Mouse (Mus musculus) embryonic facial prominence, embryonic 14.5 days (tissue): ENCODE results near the gene Enkd1. TPM values are rescaled to one million over a fixed set of nuclear protein-coding genes. Genes with fewer than 3 reads are reported as not detected.

Experiments used
- ATAC-seq: fragments of 200-750 bp; cut with Nextera tagmentation; 2 replicates; pipeline ENCODE4 v1.8.0; 2017; ENCODE audit warnings: low read depth, moderate number of reproducible peaks, moderate TSS enrichment
- DNase-seq: peaks from one replicate; pipeline ENCODE4 v3.0.0-alpha.2; 2015; ENCODE audit warnings: low spot score
- H3K27ac ChIP-seq: fragments of 300-500 bp; sonication (generic); replicated peaks from 2 replicates; pipeline ENCODE4 v1.5.1; 2014; ENCODE audit warnings: low read depth, mild to moderate bottlenecking, low read length, moderate library complexity
- H3K27me3 ChIP-seq: fragments of 300-500 bp; sonication (generic); replicated peaks from 2 replicates; pipeline ENCODE4 v1.6.1; 2014; ENCODE audit warnings: low read length; ENCODE audit not compliant: control insufficient read depth, insufficient read depth
- H3K36me3 ChIP-seq: fragments of 300-500 bp; sonication (generic); 2 replicates; pipeline ENCODE4 v1.6.1; 2014; ENCODE audit warnings: low read length, mixed read lengths; ENCODE audit not compliant: control insufficient read depth, insufficient read depth
- H3K4me1 ChIP-seq: fragments of 300-500 bp; sonication (generic); 2 replicates; pipeline ENCODE4 v1.6.1; 2014; ENCODE audit warnings: antibody characterized with exemption, low read length; ENCODE audit not compliant: control insufficient read depth, insufficient read depth
- H3K4me2 ChIP-seq: fragments of 300-500 bp; sonication (generic); 2 replicates; pipeline ENCODE4 v1.6.1; 2014; ENCODE audit warnings: low read depth, mild to moderate bottlenecking, low read length, moderate library complexity, mixed read lengths
- H3K4me3 ChIP-seq: fragments of 300-500 bp; sonication (generic); 2 replicates; pipeline ENCODE4 v1.5.1; 2014; ENCODE audit warnings: low read depth, mild to moderate bottlenecking, low read length
- H3K9ac ChIP-seq: fragments of 300-500 bp; sonication (generic); 2 replicates; pipeline ENCODE4 v1.6.1; 2014; ENCODE audit warnings: low read depth, mild to moderate bottlenecking, low read length, moderate library complexity, mixed read lengths
- H3K9me3 ChIP-seq: fragments of 300-500 bp; sonication (generic); 2 replicates; pipeline ENCODE4 v1.6.1; 2016; ENCODE audit warnings: low read length; ENCODE audit not compliant: control insufficient read depth
- WGBS: fragments of 180-500 bp; shearing (Covaris S2); extraction: QIAGEN DNeasy Blood & Tissue Kit; methylation state at CpG from one replicate; pipeline ENCODE4 v1.1.7; 2014; 5-methylcytosine and 5-hydroxymethylcytosine counted together
- polyA plus RNA-seq: library from polyadenylated mRNA; unstranded; fragments of >200 nt; fragmentation: Nextera tagmentation; extraction: Ambion mirVana; gene quantifications from 2 replicates; pipeline ENCODE4 v1.2.1, GENCODE M21; 2014

The Enkd1 gene
- polyA plus RNA-seq, 1 experiment from 2014 or later: 20.8 TPM

GRCm38 (mm10) chr8:105725726-105726125 is 17.7 kb upstream of the Enkd1 start:
- Histone ChIP-seq H3K27me3 (no peaks in the 10 kb centered on the region), H3K9ac (no peak overlapping the region), H3K9me3 (no peaks in the 10 kb centered on the region), H3K36me3 (peaks cover 33% of the 10 kb centered on the region), H3K4me2 (no peak overlapping the region), H3K27ac (no peak overlapping the region), H3K4me1 (no peaks in the 10 kb centered on the region), H3K4me3 (no peak overlapping the region)
- WGBS: 75% methylated on average over 5 of the region's 5 CpGs
- ATAC-seq (no peak), DNase-seq (no peak)

- Histone ChIP-seq H3K9ac (no peak overlapping the region), H3K27me3 (no peaks in the 10 kb centered on the region), H3K27ac (no peak overlapping the region), H3K4me1 (no peaks in the 10 kb centered on the region), H3K9me3 (no peaks in the 10 kb centered on the region), H3K4me3 (no peak overlapping the region), H3K4me2 (no peak overlapping the region), H3K36me3 (peaks cover 29% of the 10 kb centered on the region)
- 88% methylated on average over 9 of the region's 9 CpGs for WGBS
- DNase-seq: no peak
- no peak for ATAC-seq
Measured at GRCm38 (mm10) chr8:105722861-105723260, 14.9 kb upstream of the Enkd1 start.

GRCm38 (mm10) chr8:105719637-105720036 is 11.6 kb upstream of the Enkd1 start:
- no peaks in the 10 kb centered on the region for H3K9me3 ChIP-seq
- H3K4me3 ChIP-seq: no peak overlapping the region
- H3K27ac ChIP-seq: no peak overlapping the region
- 85% methylated on average over 4 of the region's 4 CpGs for WGBS
- no peak for ATAC-seq
- H3K4me2 ChIP-seq: no peak overlapping the region
- H3K4me1 ChIP-seq: no peaks in the 10 kb centered on the region
- no peak overlapping the region for H3K9ac ChIP-seq
- H3K36me3 ChIP-seq: peaks cover 21% of the 10 kb centered on the region
- H3K27me3 ChIP-seq: no peaks in the 10 kb centered on the region
- DNase-seq: no peak

- WGBS: 96% methylated on average over 15 of the region's 15 CpGs
- Histone ChIP-seq H3K27ac (no peak overlapping the region), H3K36me3 (peaks cover 7% of the 10 kb centered on the region), H3K27me3 (no peaks in the 10 kb centered on the region), H3K9ac (no peak overlapping the region), H3K9me3 (no peaks in the 10 kb centered on the region), H3K4me3 (no peak overlapping the region), H3K4me2 (no peak overlapping the region), H3K4me1 (no peaks in the 10 kb centered on the region)
- ATAC-seq: no peak
- no peak for DNase-seq
Measured at GRCm38 (mm10) chr8:105716302-105716945, 8.4 kb upstream of the Enkd1 start.

GRCm38 (mm10) chr8:105715042-105715441 is 7.0 kb upstream of the Enkd1 start:
- H3K27ac ChIP-seq: 0 out of 2 replicates have a peak overlapping the region, but pooled peaks have one; percentile 34
- WGBS: 71% methylated on average over 6 of the region's 6 CpGs

GRCm38 (mm10) chr8:105714139-105714538 is 6.1 kb upstream of the Enkd1 start:
- 12% methylated on average over 3 of the region's 3 CpGs for WGBS
- DNase-seq (peak; percentile 94), ATAC-seq (peak; percentile 35)
- H3K36me3 ChIP-seq: peaks cover 7% of the 10 kb centered on the region
- no peaks in the 10 kb centered on the region for H3K4me1 ChIP-seq
- H3K4me2 ChIP-seq: no peak overlapping the region
- no peaks in the 10 kb centered on the region for H3K9me3 ChIP-seq
- H3K4me3 ChIP-seq: no peak overlapping the region
- H3K9ac ChIP-seq: no peak overlapping the region
- no peak overlapping the region for H3K27ac ChIP-seq
- H3K27me3 ChIP-seq: no peaks in the 10 kb centered on the region

More at GRCm38 (mm10) chr8:105715042-105715441, 7.0 kb upstream of the Enkd1 start:
- Histone ChIP-seq H3K9me3 (no peaks in the 10 kb centered on the region), H3K4me2 (no peak overlapping the region), H3K9ac (no peak overlapping the region), H3K36me3 (peaks cover 7% of the 10 kb centered on the region), H3K27me3 (no peaks in the 10 kb centered on the region), H3K4me3 (no peak overlapping the region), H3K4me1 (no peaks in the 10 kb centered on the region)
- DNase-seq: peak; percentile 82
- ATAC-seq: peak; percentile 76

- 91% methylated on average over 3 of the region's 3 CpGs for WGBS
- Histone ChIP-seq H3K36me3 (peaks cover 6% of the 10 kb centered on the region), H3K27me3 (no peaks in the 10 kb centered on the region), H3K4me3 (no peak overlapping the region), H3K9me3 (no peaks in the 10 kb centered on the region), H3K4me2 (no peak overlapping the region), H3K4me1 (peaks cover 7% of the 10 kb centered on the region; the same call in 1 of the 2 replicates), H3K9ac (no peak overlapping the region), H3K27ac (no peak overlapping the region)
- ATAC-seq (no peak), DNase-seq (no peak)
Measured at GRCm38 (mm10) chr8:105712286-105712685, 4.3 kb upstream of the Enkd1 start.

- no peak for DNase-seq
- no peak overlapping the region for H3K4me3 ChIP-seq
- peaks cover 15% of the 10 kb centered on the region for H3K4me1 ChIP-seq
- no peaks in the 10 kb centered on the region for H3K9me3 ChIP-seq
- H3K27me3 ChIP-seq: no peaks in the 10 kb centered on the region
- no peak overlapping the region for H3K9ac ChIP-seq
- no peak overlapping the region for H3K4me2 ChIP-seq
- no peak for ATAC-seq
- H3K36me3 ChIP-seq: 0 out of 2 replicates have a peak, but pooled peaks cover 4% of the 10 kb centered on the region
- WGBS: 73% methylated on average over 12 of the region's 14 CpGs
- no peak overlapping the region for H3K27ac ChIP-seq
Measured at GRCm38 (mm10) chr8:105709317-105709716, 1.3 kb upstream of the Enkd1 start.

GRCm38 (mm10) chr8:105708675-105709074 is 665 bp upstream of the Enkd1 start:
- no peak overlapping the region for H3K4me3 ChIP-seq
- H3K27me3 ChIP-seq: no peaks in the 10 kb centered on the region
- H3K9ac ChIP-seq: no peak overlapping the region
- 96% methylated on average over 8 of the region's 8 CpGs for WGBS
- H3K27ac ChIP-seq: no peak overlapping the region
- DNase-seq (no peak), ATAC-seq (no peak)
- H3K4me1 ChIP-seq: peaks cover 15% of the 10 kb centered on the region
- H3K36me3 ChIP-seq: peaks cover 10% of the 10 kb centered on the region
- no peaks in the 10 kb centered on the region for H3K9me3 ChIP-seq
- no peak overlapping the region for H3K4me2 ChIP-seq
